Mouse (Mus musculus): ENCODE measurements around the gene Cox6b1. TPM values are rescaled to one million over a fixed set of nuclear protein-coding genes. Genes with fewer than 3 reads are reported as not detected.

The Cox6b1 gene
- 737 and 880 TPM in 2 replicates for polyA plus RNA-seq (2016; fragmentation: Nextera tagmentation; extraction: Ambion mirVana)

DNA sequence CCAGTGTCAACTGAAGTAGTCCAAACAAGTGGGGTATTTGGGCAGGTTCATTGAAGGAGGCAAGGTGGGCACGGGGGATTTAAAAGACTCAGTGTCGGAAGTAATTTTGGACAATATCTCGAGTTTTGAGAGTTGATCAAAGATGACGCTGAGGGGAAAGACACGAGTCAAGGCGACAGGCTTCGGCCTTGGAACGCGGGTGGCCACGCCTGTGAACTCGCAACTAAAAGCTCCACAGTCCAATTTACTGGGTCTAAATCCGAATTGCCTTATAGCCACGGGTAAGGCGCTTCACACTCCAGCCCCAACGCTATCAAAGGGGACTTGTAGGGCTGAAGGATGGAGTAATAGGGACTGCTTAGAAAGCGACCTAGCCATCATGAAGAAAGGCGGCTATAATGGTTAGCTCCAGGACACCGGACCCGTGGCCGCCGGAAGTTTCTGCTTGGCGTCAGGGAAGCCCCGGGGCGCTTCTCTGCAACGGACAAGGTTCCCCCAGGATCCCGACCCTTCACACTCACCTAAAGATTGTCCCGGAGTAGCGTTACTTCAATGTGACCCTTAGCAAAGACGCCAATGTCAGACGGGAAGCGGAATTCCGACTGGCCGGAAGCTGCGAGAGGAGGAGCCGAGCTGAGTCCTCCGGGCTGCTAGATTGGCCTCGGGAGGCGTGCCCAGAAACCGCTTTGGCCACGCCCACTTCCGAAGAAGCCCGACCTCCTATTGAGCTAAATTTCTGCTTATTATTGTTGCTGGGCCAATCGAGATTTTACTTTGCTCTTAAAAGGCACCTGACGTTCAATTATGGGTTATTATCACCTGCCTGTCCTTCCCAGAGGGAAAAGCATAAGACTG, at the start of gene Cox6b1:
Cox6b1 (minus strand) TSS at position 622 of the 855 bp plus-strand sequence.
- no peak within 1 kb of the TSS for H3K27ac ChIP-seq

DNA sequence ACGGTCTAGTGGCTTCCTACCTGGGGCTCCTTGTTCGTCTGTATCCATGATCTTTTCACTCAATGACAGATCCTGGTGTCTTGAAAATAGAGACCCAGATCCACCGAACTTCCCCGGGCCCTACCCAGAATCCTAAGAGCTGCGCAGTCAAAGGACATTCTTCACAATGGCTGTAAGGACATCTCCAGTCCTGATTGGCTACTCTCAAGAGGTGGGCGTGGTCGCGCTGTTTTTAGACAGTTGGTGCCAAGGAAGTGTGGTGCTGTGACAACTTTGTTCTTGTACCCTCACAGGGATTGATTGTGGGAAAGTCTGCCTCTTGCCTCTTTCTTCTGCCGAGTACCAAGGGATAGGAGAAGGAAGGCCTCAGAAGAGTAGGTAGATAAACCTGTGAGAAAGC, 45.5 kb upstream of the Cox6b1 start, which contains the start of gene Pmis2:
Pmis2 (minus strand) TSS at position 126 of the 400 bp plus-strand sequence.
- no peak within 1 kb of the TSS for H3K4me2 ChIP-seq (replicated peaks)
- no peak within 1 kb of the TSS for H3K4me3 ChIP-seq
- H3K27me3 ChIP-seq: 0 out of 2 replicates have a peak, but pooled peaks cover 7% of the 10 kb centered on the region
- H3K36me3 ChIP-seq: no peaks in the 10 kb centered on the region
- WGBS: 72% methylated on average over 9 of the region's 9 CpGs
- H3K9me3 ChIP-seq (replicated peaks): no peaks in the 10 kb centered on the region; the same call in 1 of the 2 replicates
- H3K9ac ChIP-seq: no peak within 1 kb of the TSS
- ATAC-seq (ENCODE audit: low FRiP score): no peak
- H3K27ac ChIP-seq: no peak within 1 kb of the TSS
- no peaks in the 10 kb centered on the region for H3K4me1 ChIP-seq

More for the DNA sequence above, at the start of gene Cox6b1:
- 1% methylated on average over 44 of the region's 44 CpGs for WGBS
- Histone ChIP-seq H3K9me3 (replicated peaks) (no peaks in the 10 kb centered on the region), H3K4me2 (replicated peaks) (peak within 1 kb of the TSS; percentile 94), H3K27me3 (peaks cover 8% of the 10 kb centered on the region; the same call in 1 of the 2 replicates), H3K36me3 (peaks cover 36% of the 10 kb centered on the region), H3K9ac (peak within 1 kb of the TSS; percentile 74), H3K4me3 (peak within 1 kb of the TSS; percentile 63), H3K4me1 (peaks cover 12% of the 10 kb centered on the region)
- peak; percentile 91 for ATAC-seq (ENCODE audit: low FRiP score)

DNA sequence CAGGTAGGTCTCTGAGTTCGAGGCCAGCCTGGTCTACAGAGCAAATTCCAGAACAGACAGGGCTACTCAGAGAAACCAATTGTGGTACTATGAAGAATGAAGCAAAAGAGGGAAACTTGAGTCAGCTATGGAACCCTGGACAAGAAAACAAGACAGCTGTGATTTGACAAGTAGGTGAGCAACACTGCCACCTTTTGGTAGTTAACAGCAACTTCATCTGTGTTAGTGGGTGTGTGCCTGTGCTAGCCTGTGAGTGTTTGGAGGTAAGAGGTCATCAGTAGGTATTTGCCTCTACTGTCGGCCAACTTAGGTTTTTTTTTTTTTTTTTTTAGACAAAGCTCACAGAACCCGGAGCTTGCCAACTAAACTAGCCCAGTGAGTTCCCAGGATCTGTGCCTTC, 43.3 kb upstream of the Cox6b1 start:
- no peak overlapping the region for H3K9ac ChIP-seq
- no peaks in the 10 kb centered on the region; the same call in 1 of the 2 replicates for H3K9me3 ChIP-seq (replicated peaks)
- H3K36me3 ChIP-seq: no peaks in the 10 kb centered on the region
- H3K27ac ChIP-seq: no peak overlapping the region
- no peak overlapping the region for H3K4me2 ChIP-seq (replicated peaks)
- no peak overlapping the region for H3K4me3 ChIP-seq
- H3K4me1 ChIP-seq: peaks cover 10% of the 10 kb centered on the region
- 40% methylated on average over 3 of the region's 3 CpGs for WGBS
- 0 out of 2 replicates have a peak, but pooled peaks cover 5% of the 10 kb centered on the region for H3K27me3 ChIP-seq
- ATAC-seq (ENCODE audit: low FRiP score): no peak

DNA sequence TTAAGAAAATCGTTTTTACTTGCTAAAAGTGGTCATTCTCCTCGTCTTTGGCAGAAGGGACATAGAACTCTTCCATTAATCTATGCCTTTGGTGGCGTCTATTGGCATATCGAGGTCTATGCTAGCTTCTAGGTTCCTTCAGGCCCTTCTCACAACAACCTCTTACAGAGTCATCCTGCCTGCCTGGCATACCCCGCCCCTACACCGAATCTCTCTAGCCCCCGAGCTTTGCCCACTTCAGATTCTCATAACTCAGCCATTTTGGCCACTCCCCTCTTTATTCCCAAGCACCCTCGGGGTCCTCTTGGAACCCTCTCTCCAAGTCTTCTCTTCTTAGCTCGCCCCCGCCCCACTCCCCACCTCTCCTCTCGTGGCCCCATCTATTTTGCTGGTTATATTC, 39.4 kb upstream of the Cox6b1 start:
- Histone ChIP-seq H3K4me3 (peak overlapping the region; percentile 59), H3K36me3 (peaks cover 17% of the 10 kb centered on the region), H3K27ac (peak overlapping the region; percentile 70), H3K27me3 (0 out of 2 replicates have a peak, but pooled peaks cover 5% of the 10 kb centered on the region), H3K9me3 (replicated peaks) (no peaks in the 10 kb centered on the region), H3K4me2 (replicated peaks) (peak overlapping the region; percentile 85), H3K4me1 (peaks cover 13% of the 10 kb centered on the region), H3K9ac (peak overlapping the region; percentile 72)
- peak; percentile 71; the same call in 1 of the 2 replicates for ATAC-seq (ENCODE audit: low FRiP score)
- 10% methylated on average over 11 of the region's 11 CpGs for WGBS

DNA sequence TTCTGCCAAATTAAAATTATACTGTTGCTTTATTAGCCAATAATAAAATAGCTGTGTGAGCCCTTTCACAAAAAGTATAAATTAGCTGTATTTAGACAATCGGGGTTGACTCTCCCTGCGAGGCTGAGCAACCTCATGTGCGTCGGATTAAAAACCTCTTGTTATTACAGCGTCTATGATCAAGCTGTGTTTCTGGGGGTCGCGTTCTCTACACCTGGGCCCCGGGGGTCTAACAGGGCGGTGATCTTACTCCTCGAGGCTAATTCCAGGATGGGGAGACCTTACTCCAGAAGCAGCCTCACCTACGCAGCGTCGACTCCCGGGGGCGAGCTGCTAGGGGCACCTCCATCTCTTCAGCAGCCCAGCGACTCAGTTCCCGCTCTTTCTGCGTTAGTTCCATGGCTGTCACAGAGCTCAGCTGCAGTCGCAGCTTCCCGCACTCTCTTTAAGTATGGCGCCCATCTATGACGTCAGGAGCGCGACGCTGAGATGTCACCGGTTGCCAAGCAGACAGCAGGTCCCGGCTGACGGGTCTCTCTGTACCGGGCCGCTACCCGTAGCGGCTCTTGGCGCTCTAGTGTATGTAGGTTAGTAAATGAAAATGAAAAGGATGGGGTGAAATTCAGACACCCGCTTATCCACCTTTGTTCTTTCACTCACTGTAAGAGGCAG, 38.7 kb upstream of the Cox6b1 start, which contains the start of gene Haus5:
Haus5 (minus strand) TSS at position 466 of the 672 bp plus-strand sequence.
- H3K36me3 ChIP-seq: peaks cover 24% of the 10 kb centered on the region
- ATAC-seq (ENCODE audit: low FRiP score): peak; percentile 93
- peak within 1 kb of the TSS; percentile 70 for H3K27ac ChIP-seq
- peak within 1 kb of the TSS; percentile 59 for H3K4me3 ChIP-seq
- H3K4me1 ChIP-seq: peaks cover 13% of the 10 kb centered on the region
- no peaks in the 10 kb centered on the region for H3K9me3 ChIP-seq (replicated peaks)
- H3K27me3 ChIP-seq: 0 out of 2 replicates have a peak, but pooled peaks cover 5% of the 10 kb centered on the region
- H3K4me2 ChIP-seq (replicated peaks): peak within 1 kb of the TSS; percentile 85
- H3K9ac ChIP-seq: peak within 1 kb of the TSS; percentile 72
- 1% methylated on average over 34 of the region's 34 CpGs for WGBS

DNA sequence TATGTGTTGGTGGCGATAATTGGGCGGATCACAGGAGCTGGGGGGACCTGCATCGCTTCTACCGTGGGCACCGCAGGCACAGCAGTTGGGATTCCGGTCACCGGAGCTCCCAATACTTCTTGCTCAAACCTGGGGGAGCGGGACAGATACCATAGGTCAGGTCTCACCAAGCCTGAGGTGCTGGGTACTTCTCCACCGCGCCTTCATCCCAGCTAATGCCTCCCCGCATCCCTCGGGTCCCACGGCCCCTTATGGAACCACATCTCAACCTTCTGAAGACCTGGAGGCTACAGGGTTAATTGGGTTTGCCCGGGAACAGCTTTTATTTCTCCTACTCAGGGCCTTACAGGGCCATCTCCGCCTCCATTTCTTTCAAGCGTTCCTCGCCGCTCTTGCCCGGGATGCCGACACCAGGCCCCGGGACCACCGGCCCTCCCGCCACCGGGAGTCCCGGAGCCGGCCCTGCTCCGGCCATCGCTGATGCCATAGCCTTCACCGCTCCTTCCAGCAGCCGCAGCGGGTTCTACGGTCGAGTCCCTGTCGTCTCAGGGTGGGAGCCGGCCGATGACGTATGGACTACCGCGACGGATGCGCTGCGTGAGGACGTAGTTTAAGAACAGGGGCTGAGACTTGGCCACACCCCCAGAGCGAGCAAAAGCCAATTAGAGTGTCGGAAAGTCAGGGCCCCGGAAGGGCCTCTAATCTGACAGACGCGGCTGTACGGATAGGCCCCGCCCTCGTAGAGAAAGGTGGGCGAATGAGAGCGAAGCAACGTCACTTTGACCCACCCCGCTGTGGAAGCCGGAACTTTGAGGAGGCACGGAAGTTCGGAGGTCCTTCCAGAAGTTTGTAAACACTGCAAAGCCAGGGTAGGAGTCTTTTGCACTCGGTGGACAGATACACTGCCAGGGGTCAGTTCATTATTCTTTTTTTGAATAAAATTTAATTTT, 23.9 kb upstream of the Cox6b1 start, which contains the start of gene Rbm42:
Rbm42 (minus strand) TSS at position 727 of the 950 bp plus-strand sequence.
- Histone ChIP-seq H3K4me1 (peaks cover 9% of the 10 kb centered on the region), H3K9ac (peak within 1 kb of the TSS; percentile 95), H3K27ac (peak within 1 kb of the TSS; percentile 76), H3K27me3 (no peaks in the 10 kb centered on the region), H3K9me3 (replicated peaks) (no peaks in the 10 kb centered on the region), H3K36me3 (peaks cover 55% of the 10 kb centered on the region), H3K4me2 (replicated peaks) (peak within 1 kb of the TSS; percentile 93), H3K4me3 (peak within 1 kb of the TSS; percentile 89)
- ATAC-seq (ENCODE audit: low FRiP score): peak; percentile 100
- 2% methylated on average over 59 of the region's 59 CpGs for WGBS

DNA sequence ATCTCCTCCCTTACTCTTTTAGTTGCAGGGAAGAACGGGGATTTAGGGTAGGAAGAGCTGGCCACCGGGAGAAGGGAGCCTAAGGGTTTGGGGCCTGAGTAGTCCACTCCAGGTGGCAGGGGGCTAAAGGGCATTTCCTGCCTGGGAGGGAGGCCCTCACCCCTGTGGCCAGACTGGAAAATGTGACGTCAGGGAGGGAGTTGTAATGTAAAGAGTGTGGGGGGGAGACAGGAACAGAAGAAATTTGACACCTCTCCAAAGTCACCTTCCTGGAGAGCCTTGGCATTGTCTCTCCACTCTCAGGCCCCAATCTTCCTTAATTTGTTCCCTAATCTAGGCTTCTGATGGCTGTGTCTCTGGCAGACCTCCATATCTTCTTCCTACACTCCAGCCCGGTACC, 13.1 kb upstream of the Cox6b1 start:
- ATAC-seq (ENCODE audit: low FRiP score): no peak
- Histone ChIP-seq H3K27ac (no peak overlapping the region), H3K9ac (no peak overlapping the region), H3K9me3 (replicated peaks) (no peaks in the 10 kb centered on the region), H3K4me1 (peaks cover 9% of the 10 kb centered on the region), H3K36me3 (peaks cover 42% of the 10 kb centered on the region), H3K4me2 (replicated peaks) (no peak overlapping the region), H3K27me3 (peaks cover 48% of the 10 kb centered on the region), H3K4me3 (no peak overlapping the region)
- WGBS: 31% methylated on average over 4 of the region's 4 CpGs

DNA sequence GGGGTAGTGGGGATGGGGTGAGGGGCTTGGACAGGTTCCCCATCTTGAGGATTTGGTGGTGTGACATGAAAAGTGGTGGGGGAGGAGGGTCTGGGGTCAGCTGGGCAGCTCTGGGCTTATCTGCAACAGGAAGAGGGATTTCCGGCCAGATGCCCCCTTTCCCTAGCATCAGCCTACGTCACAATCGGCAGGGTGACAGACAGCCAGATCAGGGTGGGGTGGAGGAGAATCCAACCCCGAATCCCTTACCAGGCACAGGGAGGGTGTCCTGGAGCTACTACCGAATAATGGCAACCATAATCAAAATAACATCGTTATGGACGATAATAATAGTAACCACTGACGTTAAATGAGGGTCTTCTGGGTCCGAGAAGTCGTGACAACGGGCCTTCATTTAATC, 10.4 kb upstream of the Cox6b1 start:
- H3K4me1 ChIP-seq: peaks cover 9% of the 10 kb centered on the region
- no peaks in the 10 kb centered on the region for H3K9me3 ChIP-seq (replicated peaks)
- no peak overlapping the region for H3K4me3 ChIP-seq
- 30% methylated on average over 11 of the region's 11 CpGs for WGBS
- peaks cover 74% of the 10 kb centered on the region for H3K27me3 ChIP-seq
- ATAC-seq (ENCODE audit: low FRiP score): no peak
- peaks cover 15% of the 10 kb centered on the region for H3K36me3 ChIP-seq
- H3K9ac ChIP-seq: no peak overlapping the region
- H3K27ac ChIP-seq: no peak overlapping the region
- no peak overlapping the region for H3K4me2 ChIP-seq (replicated peaks)

DNA sequence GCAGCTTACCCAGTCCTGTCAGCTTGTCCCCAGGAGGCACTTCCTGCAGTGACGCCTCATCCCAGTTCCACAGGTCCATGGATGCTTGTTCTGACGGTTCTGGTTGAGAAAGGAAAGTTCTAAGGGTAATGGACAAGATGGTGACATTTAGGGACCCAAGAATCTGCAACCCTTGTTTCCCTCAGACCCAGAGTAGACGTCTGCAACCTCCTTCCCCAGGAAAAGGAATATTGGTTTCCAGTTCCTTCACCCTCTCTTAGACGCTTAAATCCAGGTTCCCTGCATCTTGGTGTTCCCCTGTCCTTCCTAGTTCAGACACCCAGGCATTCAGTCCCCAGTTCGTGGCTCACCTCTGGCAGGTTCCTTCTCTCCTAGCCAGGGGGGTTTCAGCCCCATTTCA, 9.8 kb upstream of the Cox6b1 start, which contains the start of gene Etv2:
Etv2 (minus strand) TSS at position 101 of the 400 bp plus-strand sequence.
- no peak for ATAC-seq (ENCODE audit: low FRiP score)
- peaks cover 9% of the 10 kb centered on the region for H3K36me3 ChIP-seq
- no peak within 1 kb of the TSS for H3K27ac ChIP-seq
- H3K27me3 ChIP-seq: peaks cover 78% of the 10 kb centered on the region
- H3K4me2 ChIP-seq (replicated peaks): peak within 1 kb of the TSS; percentile 25; the same call in 1 of the 2 replicates
- no peak within 1 kb of the TSS for H3K9ac ChIP-seq
- no peaks in the 10 kb centered on the region for H3K9me3 ChIP-seq (replicated peaks)
- 3% methylated on average over 5 of the region's 5 CpGs for WGBS
- peaks cover 9% of the 10 kb centered on the region for H3K4me1 ChIP-seq
- H3K4me3 ChIP-seq: peak within 1 kb of the TSS; percentile 11; the same call in 1 of the 2 replicates

DNA sequence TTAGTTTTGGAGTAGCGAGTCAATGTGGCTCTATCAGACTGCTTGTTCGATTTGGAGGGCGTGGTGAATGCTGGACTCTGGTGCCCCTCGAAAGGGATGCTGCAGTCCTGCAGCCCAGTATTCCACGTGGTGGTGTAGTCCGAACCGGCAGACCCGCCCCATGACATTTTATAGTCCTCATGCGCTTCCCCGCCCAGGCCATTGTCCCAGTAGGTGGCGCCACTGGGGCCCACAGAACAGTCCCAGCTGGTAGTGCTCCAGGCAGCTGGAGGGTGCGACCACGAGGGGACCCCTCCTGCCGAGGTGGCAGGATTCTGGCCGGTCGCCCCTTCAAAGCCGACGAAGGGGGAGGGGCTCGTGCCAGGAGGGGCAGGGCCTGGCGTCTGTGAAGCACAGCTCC, 8.7 kb upstream of the Cox6b1 start:
- H3K4me1 ChIP-seq: peaks cover 9% of the 10 kb centered on the region
- peak overlapping the region; percentile 11; the same call in 1 of the 2 replicates for H3K4me3 ChIP-seq
- H3K9me3 ChIP-seq (replicated peaks): no peaks in the 10 kb centered on the region
- H3K27me3 ChIP-seq: peaks cover 86% of the 10 kb centered on the region
- no peak overlapping the region for H3K27ac ChIP-seq
- ATAC-seq (ENCODE audit: low FRiP score): 0 out of 2 replicates have a peak, but pooled peaks have one; percentile 19
- H3K36me3 ChIP-seq: no peaks in the 10 kb centered on the region
- H3K4me2 ChIP-seq (replicated peaks): peak overlapping the region; percentile 25; the same call in 1 of the 2 replicates
- no peak overlapping the region for H3K9ac ChIP-seq
- WGBS: under 1% methylated on average over 20 of the region's 20 CpGs
